Mouse (Mus musculus) small intestine, adult 2 months (tissue): ENCODE data around the gene Suclg2.

ENCODE experiments used
- CTCF ChIP-seq: fragments of 200-500 bp; IDR thresholded peaks from 2 replicates; pipeline ENCODE4 v1.5.1; 2012; ENCODE audit warnings: low read depth, mild to moderate bottlenecking, control low read depth, inconsistent platforms, low read length, moderate library complexity, mixed read lengths; ENCODE audit not compliant: insufficient replicate concordance, insufficient read length; ENCODE audit errors: extremely low read depth
- POLR2A ChIP-seq: fragments of 200-500 bp; IDR thresholded peaks from 2 replicates; pipeline ENCODE4 v1.6.1; 2012; ENCODE audit warnings: low read depth, mild to moderate bottlenecking, control low read depth, inconsistent platforms, low read length, moderate library complexity

- TF ChIP-seq CTCF: no peak
- TF ChIP-seq POLR2A: no peak
These were observed 136.7 kb downstream of the Suclg2 start for GRCm38 (mm10) chr6:95581893-95582292.
